In the genomic region with DNA sequence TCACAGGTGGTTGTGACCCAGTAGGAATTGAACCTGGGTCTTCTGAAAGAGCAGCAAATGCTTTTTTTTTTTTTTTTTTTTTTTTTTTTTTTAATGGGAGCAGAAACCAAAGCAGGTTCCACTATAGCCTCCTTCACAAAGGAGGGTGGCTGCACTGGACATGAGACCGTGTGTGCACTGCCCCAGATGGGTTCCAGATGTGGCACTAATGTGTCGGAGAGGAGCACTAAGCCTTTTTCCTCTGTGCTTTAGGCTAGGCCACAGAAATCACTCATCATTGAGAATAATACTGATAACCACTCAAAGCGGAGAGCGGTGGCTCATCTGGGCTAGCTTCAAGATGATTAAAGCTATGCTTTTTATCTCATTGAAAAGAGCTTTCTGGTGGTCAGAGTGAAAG, we compare ENCODE assay signal across 10 mouse cellular contexts.
"Had no signal": no experiment of that assay in that cellular context is flagged by ENCODE, and none has a peak within 500 bp of the region (broad histone marks: within the 10 kb centered on the region; RNA-seq: fewer than 3 reads in every experiment).

No protein-coding gene starts in this region.

- H3K36me3 ChIP-seq: limb, embryonic 15.5 days; liver, embryonic 13.5 days; midbrain, embryonic 13.5 days had no signal

- H3K4me3 ChIP-seq: layer of hippocampus, adult 2 months; limb, embryonic 15.5 days; liver, embryonic 13.5 days; midbrain, embryonic 13.5 days had no signal

- H3K9ac ChIP-seq: limb, embryonic 15.5 days; liver, embryonic 13.5 days; midbrain, embryonic 13.5 days had no signal

- H3K27ac ChIP-seq: kidney, postnatal 0 days; layer of hippocampus, adult 2 months; limb, embryonic 15.5 days; liver, embryonic 13.5 days; midbrain, embryonic 13.5 days had no signal

- DNase-seq: kidney, adult 9 months; kidney, postnatal 4 days; left cerebral cortex, postnatal 4 days; liver, embryonic 13.5 days; lung, adult 18-20 months; right cerebral cortex, postnatal 25 days had no signal

- H3K9me3 ChIP-seq: limb, embryonic 15.5 days; liver, embryonic 13.5 days; midbrain, embryonic 13.5 days had no signal

- H3K4me2 ChIP-seq: limb, embryonic 15.5 days; liver, embryonic 13.5 days; midbrain, embryonic 13.5 days had no signal

- ATAC-seq: midbrain, embryonic 13.5 days had no signal

- H3K27me3 ChIP-seq: limb, embryonic 15.5 days; liver, embryonic 13.5 days had no signal
